Mouse (Mus musculus): ENCODE measurements around the gene Pla2g1b. TPM values are rescaled to one million over a fixed set of nuclear protein-coding genes. Genes with fewer than 3 reads are reported as not detected.

Gene Pla2g1b
- polyA plus RNA-seq, 1 experiment from 2014 or later = 489 TPM

- H3K27ac ChIP-seq (replicated peaks) = no peak overlapping the region
- no peak overlapping the region for H3K4me3 ChIP-seq (ENCODE audit: low read depth, low read length)
- no peaks in the 10 kb centered on the region for H3K9me3 ChIP-seq (ENCODE audit: control insufficient read depth, low read length)
- DNase-seq (ENCODE audit: low spot score) (no peak), ATAC-seq (ENCODE audit: low FRiP score, low TSS enrichment) (no peak)
- no peak overlapping the region for H3K9ac ChIP-seq (ENCODE audit: low read length)
- H3K4me1 ChIP-seq (replicated peaks; ENCODE audit: control insufficient read depth, insufficient read depth) = no peaks in the 10 kb centered on the region
- no peak overlapping the region for H3K4me2 ChIP-seq (replicated peaks; ENCODE audit: low read depth)
- H3K27me3 ChIP-seq (ENCODE audit: control insufficient read depth, insufficient read depth, low read length) = no peaks in the 10 kb centered on the region
- TF ChIP-seq EP300 (optimal IDR thresholded peaks at IDR 0.05) (no peak), CTCF (IDR thresholded peaks at IDR 0.05; ENCODE audit: low read depth) (peak; percentile 14; the same call in 1 of the 2 replicates)
- WGBS = 76% methylated on average over 9 of the region's 9 CpGs
- H3K36me3 ChIP-seq (ENCODE audit: control insufficient read depth, insufficient read depth, low read length) = no peaks in the 10 kb centered on the region
Observed at GRCm38 (mm10) chr5:115487942-115488580, 22.0 kb downstream of the Pla2g1b start.

GRCm38 (mm10) chr5:115488841-115489698, 23.0 kb downstream of the Pla2g1b start:
- ATAC-seq (ENCODE audit: low FRiP score, low TSS enrichment) (peak; percentile 66), DNase-seq (ENCODE audit: low spot score) (peak; percentile 75)
- H3K9ac ChIP-seq (ENCODE audit: low read length) = peak overlapping the region; percentile 92
- H3K27me3 ChIP-seq (ENCODE audit: control insufficient read depth, insufficient read depth, low read length) = no peaks in the 10 kb centered on the region
- H3K9me3 ChIP-seq (ENCODE audit: control insufficient read depth, low read length) = no peaks in the 10 kb centered on the region
- H3K27ac ChIP-seq (replicated peaks) = peak overlapping the region; percentile 100
- no peak for TF ChIP-seq EP300 (optimal IDR thresholded peaks at IDR 0.05)
- no peak for TF ChIP-seq CTCF (IDR thresholded peaks at IDR 0.05; ENCODE audit: low read depth)
- H3K4me2 ChIP-seq (replicated peaks; ENCODE audit: low read depth) = peak overlapping the region; percentile 55
- H3K36me3 ChIP-seq (ENCODE audit: control insufficient read depth, insufficient read depth, low read length) = no peaks in the 10 kb centered on the region
- H3K4me3 ChIP-seq (ENCODE audit: low read depth, low read length) = peak overlapping the region; percentile 41
- WGBS = under 1% methylated on average over 38 of the region's 39 CpGs
- H3K4me1 ChIP-seq (replicated peaks; ENCODE audit: control insufficient read depth, insufficient read depth) = no peaks in the 10 kb centered on the region

GRCm38 (mm10) chr5:115489699-115490637, 23.9 kb downstream of the Pla2g1b start:
- peak; percentile 74 for TF ChIP-seq EP300 (optimal IDR thresholded peaks at IDR 0.05)
- TF ChIP-seq CTCF (IDR thresholded peaks at IDR 0.05; ENCODE audit: low read depth) = no peak
- ATAC-seq (ENCODE audit: low FRiP score, low TSS enrichment) (peak; percentile 84), DNase-seq (ENCODE audit: low spot score) (peak; percentile 86)
- WGBS = under 1% methylated on average over 50 of the region's 50 CpGs
- peak overlapping the region; percentile 55 for H3K4me2 ChIP-seq (replicated peaks; ENCODE audit: low read depth)
- no peaks in the 10 kb centered on the region for H3K4me1 ChIP-seq (replicated peaks; ENCODE audit: control insufficient read depth, insufficient read depth)
- no peaks in the 10 kb centered on the region for H3K36me3 ChIP-seq (ENCODE audit: control insufficient read depth, insufficient read depth, low read length)
- peak overlapping the region; percentile 100 for H3K27ac ChIP-seq (replicated peaks)
- peak overlapping the region; percentile 41 for H3K4me3 ChIP-seq (ENCODE audit: low read depth, low read length)
- no peaks in the 10 kb centered on the region for H3K27me3 ChIP-seq (ENCODE audit: control insufficient read depth, insufficient read depth, low read length)
- no peaks in the 10 kb centered on the region for H3K9me3 ChIP-seq (ENCODE audit: control insufficient read depth, low read length)
- peak overlapping the region; percentile 92 for H3K9ac ChIP-seq (ENCODE audit: low read length)

- TF ChIP-seq EP300 (optimal IDR thresholded peaks at IDR 0.05) (no peak), CTCF (IDR thresholded peaks at IDR 0.05; ENCODE audit: low read depth) (no peak)
- DNase-seq (ENCODE audit: low spot score) = no peak
- no peak overlapping the region; the same call in 1 of the 2 replicates for H3K4me2 ChIP-seq (replicated peaks; ENCODE audit: low read depth)
- H3K4me1 ChIP-seq (replicated peaks; ENCODE audit: control insufficient read depth, insufficient read depth) = no peaks in the 10 kb centered on the region
- no peak for ATAC-seq (ENCODE audit: low FRiP score, low TSS enrichment)
- no peak overlapping the region for H3K9ac ChIP-seq (ENCODE audit: low read length)
- no peaks in the 10 kb centered on the region for H3K27me3 ChIP-seq (ENCODE audit: control insufficient read depth, insufficient read depth, low read length)
- no peaks in the 10 kb centered on the region for H3K9me3 ChIP-seq (ENCODE audit: control insufficient read depth, low read length)
- H3K27ac ChIP-seq (replicated peaks) = no peak overlapping the region
- H3K36me3 ChIP-seq (ENCODE audit: control insufficient read depth, insufficient read depth, low read length) = no peaks in the 10 kb centered on the region
- 10% methylated on average over 8 of the region's 8 CpGs for WGBS
- no peak overlapping the region for H3K4me3 ChIP-seq (ENCODE audit: low read depth, low read length)
Observed at GRCm38 (mm10) chr5:115490638-115491000, 24.6 kb downstream of the Pla2g1b start.

- WGBS = 29% methylated on average over 5 of the region's 5 CpGs
- peak; percentile 15; the same call in 1 of the 2 replicates for TF ChIP-seq CTCF (IDR thresholded peaks at IDR 0.05; ENCODE audit: low read depth)
- TF ChIP-seq EP300 (optimal IDR thresholded peaks at IDR 0.05) = no peak
Observed at GRCm38 (mm10) chr5:115491076-115491475, 25.0 kb downstream of the Pla2g1b start.

More at GRCm38 (mm10) chr5:115491076-115491475, 25.0 kb downstream of the Pla2g1b start:
- Histone ChIP-seq H3K9ac (ENCODE audit: low read length) (no peak overlapping the region), H3K4me3 (ENCODE audit: low read depth, low read length) (no peak overlapping the region), H3K4me1 (replicated peaks; ENCODE audit: control insufficient read depth, insufficient read depth) (no peaks in the 10 kb centered on the region), H3K36me3 (ENCODE audit: control insufficient read depth, insufficient read depth, low read length) (no peaks in the 10 kb centered on the region), H3K9me3 (ENCODE audit: control insufficient read depth, low read length) (no peaks in the 10 kb centered on the region), H3K27me3 (ENCODE audit: control insufficient read depth, insufficient read depth, low read length) (no peaks in the 10 kb centered on the region), H3K4me2 (replicated peaks; ENCODE audit: low read depth) (0 out of 2 replicates have a peak overlapping the region, but pooled peaks have one; percentile 57), H3K27ac (replicated peaks) (no peak overlapping the region)
- DNase-seq (ENCODE audit: low spot score) = no peak
- ATAC-seq (ENCODE audit: low FRiP score, low TSS enrichment) = no peak

Measured in stomach, postnatal 0 days (tissue).